Mouse (Mus musculus) embryonic facial prominence, embryonic 10.5 days (tissue): ENCODE results near the gene Akt3. TPM values are rescaled to one million over a fixed set of nuclear protein-coding genes. Genes with fewer than 3 reads are reported as not detected.

ENCODE experiments used
- DNase-seq: peaks from one replicate; pipeline ENCODE4 v3.0.0-alpha.2; 2017; ENCODE audit warnings: low spot score
- H3K27ac ChIP-seq: fragments of 300-500 bp; sonication (generic); replicated peaks from 2 replicates; pipeline ENCODE4 v1.5.1; 2016; ENCODE audit warnings: mild to moderate bottlenecking
- H3K27me3 ChIP-seq: fragments of 300-500 bp; sonication (generic); replicated peaks from 2 replicates; pipeline ENCODE4 v1.6.1; 2016; ENCODE audit warnings: low read depth, mild to moderate bottlenecking; ENCODE audit not compliant: poor library complexity, severe bottlenecking
- H3K36me3 ChIP-seq: fragments of 300-500 bp; sonication (generic); replicated peaks from 2 replicates; pipeline ENCODE4 v1.6.1; 2016; ENCODE audit warnings: mild to moderate bottlenecking, moderate library complexity
- H3K4me1 ChIP-seq: fragments of 300-500 bp; sonication (generic); 2 replicates; pipeline ENCODE4 v1.6.1; 2016
- H3K4me3 ChIP-seq: fragments of 300-500 bp; sonication (generic); 2 replicates; pipeline ENCODE4 v1.5.1; 2016; ENCODE audit warnings: mild to moderate bottlenecking, moderate library complexity
- H3K9me3 ChIP-seq: fragments of 300-500 bp; sonication (generic); 2 replicates; pipeline ENCODE4 v1.6.1; 2016; ENCODE audit warnings: mild to moderate bottlenecking
- WGBS: fragments of 180-500 bp; shearing (Covaris S2); methylation state at CpG from one replicate; pipeline ENCODE4 v1.1.7; 2016; 5-methylcytosine and 5-hydroxymethylcytosine counted together
- polyA plus RNA-seq: library from polyadenylated mRNA; unstranded; fragments of >200 nt; fragmentation: Nextera tagmentation; extraction: Ambion mirVana; gene quantifications from 2 replicates; pipeline ENCODE4 v1.2.1, GENCODE M21; 2016

The Akt3 gene
- polyA plus RNA-seq, 1 experiment from 2014 or later, result 9.7 TPM

- H3K27ac ChIP-seq, result peak overlapping the region; percentile 37; the same call in 1 of the 2 replicates
- 0 out of 2 replicates have a peak, but pooled peaks cover 3% of the 10 kb centered on the region for H3K36me3 ChIP-seq
- H3K4me1 ChIP-seq, result peaks cover 76% of the 10 kb centered on the region
- H3K27me3 ChIP-seq, result no peaks in the 10 kb centered on the region
- no peak for DNase-seq
- H3K9me3 ChIP-seq, result no peaks in the 10 kb centered on the region
- WGBS, result 75% methylated on average over 6 of the region's 6 CpGs
- no peak overlapping the region for H3K4me3 ChIP-seq
Measured at GRCm38 (mm10) chr1:177014921-177015439, 243.0 kb downstream of the Akt3 start.

- peak overlapping the region; percentile 37 for H3K27ac ChIP-seq
- DNase-seq, result no peak
- H3K4me3 ChIP-seq, result no peak overlapping the region
- WGBS, result 52% methylated on average over 2 of the region's 2 CpGs
- 0 out of 2 replicates have a peak, but pooled peaks cover 3% of the 10 kb centered on the region for H3K36me3 ChIP-seq
- no peaks in the 10 kb centered on the region for H3K27me3 ChIP-seq
- no peaks in the 10 kb centered on the region for H3K9me3 ChIP-seq
- peaks cover 83% of the 10 kb centered on the region for H3K4me1 ChIP-seq
Measured at GRCm38 (mm10) chr1:177014346-177014745, 243.7 kb downstream of the Akt3 start.

- Histone ChIP-seq H3K9me3 (no peaks in the 10 kb centered on the region), H3K27ac (peak overlapping the region; percentile 37; the same call in 1 of the 2 replicates), H3K4me3 (no peak overlapping the region), H3K36me3 (0 out of 2 replicates have a peak, but pooled peaks cover 3% of the 10 kb centered on the region), H3K27me3 (no peaks in the 10 kb centered on the region), H3K4me1 (peaks cover 85% of the 10 kb centered on the region)
- DNase-seq, result no peak
- WGBS, result 92% methylated on average over 3 of the region's 3 CpGs
Measured at GRCm38 (mm10) chr1:177013776-177014175, 244.2 kb downstream of the Akt3 start.

GRCm38 (mm10) chr1:177013313-177013712 lies 244.7 kb downstream of the Akt3 start:
- no peak overlapping the region for H3K27ac ChIP-seq
- H3K9me3 ChIP-seq, result no peaks in the 10 kb centered on the region
- no peak overlapping the region for H3K4me3 ChIP-seq
- no peaks in the 10 kb centered on the region for H3K27me3 ChIP-seq
- H3K36me3 ChIP-seq, result 0 out of 2 replicates have a peak, but pooled peaks cover 3% of the 10 kb centered on the region
- DNase-seq, result no peak
- 83% methylated on average over 1 of the region's 1 CpGs for WGBS
- H3K4me1 ChIP-seq, result peaks cover 85% of the 10 kb centered on the region

- no peak overlapping the region for H3K27ac ChIP-seq
- no peaks in the 10 kb centered on the region for H3K36me3 ChIP-seq
- H3K4me1 ChIP-seq, result peaks cover 80% of the 10 kb centered on the region
- H3K4me3 ChIP-seq, result no peak overlapping the region
- WGBS, result 70% methylated on average over 3 of the region's 3 CpGs
- no peaks in the 10 kb centered on the region for H3K27me3 ChIP-seq
- H3K9me3 ChIP-seq, result no peaks in the 10 kb centered on the region
- DNase-seq, result no peak
Measured at GRCm38 (mm10) chr1:177012774-177013173, 245.2 kb downstream of the Akt3 start.

GRCm38 (mm10) chr1:177011688-177012087 lies 246.3 kb downstream of the Akt3 start:
- peaks cover 79% of the 10 kb centered on the region for H3K4me1 ChIP-seq
- no peaks in the 10 kb centered on the region for H3K27me3 ChIP-seq
- no peaks in the 10 kb centered on the region for H3K36me3 ChIP-seq
- H3K9me3 ChIP-seq, result no peaks in the 10 kb centered on the region
- WGBS, result 87% methylated on average over 13 of the region's 13 CpGs
- peak overlapping the region; percentile 68; the same call in 1 of the 2 replicates for H3K27ac ChIP-seq
- no peak for DNase-seq
- H3K4me3 ChIP-seq, result no peak overlapping the region

- H3K27me3 ChIP-seq, result no peaks in the 10 kb centered on the region
Measured at GRCm38 (mm10) chr1:177010607-177011302, 247.2 kb downstream of the Akt3 start.

GRCm38 (mm10) chr1:177010041-177010440 lies 248.0 kb downstream of the Akt3 start:
- H3K27me3 ChIP-seq, result no peaks in the 10 kb centered on the region
- H3K27ac ChIP-seq, result peak overlapping the region; percentile 68; the same call in 1 of the 2 replicates
- H3K4me3 ChIP-seq, result no peak overlapping the region
- DNase-seq, result no peak
- H3K4me1 ChIP-seq, result peaks cover 66% of the 10 kb centered on the region
- WGBS, result 54% methylated on average over 3 of the region's 3 CpGs
- no peaks in the 10 kb centered on the region for H3K36me3 ChIP-seq
- H3K9me3 ChIP-seq, result no peaks in the 10 kb centered on the region

More at GRCm38 (mm10) chr1:177010607-177011302, 247.2 kb downstream of the Akt3 start:
- Histone ChIP-seq H3K27ac (peak overlapping the region; percentile 68), H3K4me3 (no peak overlapping the region), H3K9me3 (no peaks in the 10 kb centered on the region), H3K4me1 (peaks cover 70% of the 10 kb centered on the region), H3K36me3 (no peaks in the 10 kb centered on the region)
- peak; percentile 38 for DNase-seq
- WGBS, result 46% methylated on average over 6 of the region's 6 CpGs

GRCm38 (mm10) chr1:177008777-177009176 lies 249.2 kb downstream of the Akt3 start:
- no peaks in the 10 kb centered on the region for H3K9me3 ChIP-seq
- DNase-seq, result no peak
- no peak overlapping the region; the same call in 1 of the 2 replicates for H3K27ac ChIP-seq
- WGBS, result 30% methylated on average over 1 of the region's 1 CpGs
- H3K27me3 ChIP-seq, result no peaks in the 10 kb centered on the region
- H3K4me3 ChIP-seq, result no peak overlapping the region
- H3K4me1 ChIP-seq, result peaks cover 61% of the 10 kb centered on the region
- H3K36me3 ChIP-seq, result no peaks in the 10 kb centered on the region

GRCm38 (mm10) chr1:177007405-177007804 lies 250.6 kb downstream of the Akt3 start:
- WGBS, result 86% methylated on average over 3 of the region's 3 CpGs
- H3K36me3 ChIP-seq, result no peaks in the 10 kb centered on the region
- H3K27ac ChIP-seq, result peak overlapping the region; percentile 32; the same call in 1 of the 2 replicates
- no peaks in the 10 kb centered on the region for H3K27me3 ChIP-seq
- H3K4me3 ChIP-seq, result no peak overlapping the region
- no peaks in the 10 kb centered on the region for H3K9me3 ChIP-seq
- H3K4me1 ChIP-seq, result peaks cover 58% of the 10 kb centered on the region
- no peak for DNase-seq

- DNase-seq, result no peak
- no peak overlapping the region for H3K27ac ChIP-seq
- H3K9me3 ChIP-seq, result no peaks in the 10 kb centered on the region
- no peaks in the 10 kb centered on the region for H3K27me3 ChIP-seq
- no peak overlapping the region for H3K4me3 ChIP-seq
- 76% methylated on average over 4 of the region's 4 CpGs for WGBS
- H3K36me3 ChIP-seq, result no peaks in the 10 kb centered on the region
- peaks cover 43% of the 10 kb centered on the region for H3K4me1 ChIP-seq
Measured at GRCm38 (mm10) chr1:177004041-177004741, 253.8 kb downstream of the Akt3 start.

GRCm38 (mm10) chr1:177002951-177003350 lies 255.1 kb downstream of the Akt3 start:
- Histone ChIP-seq H3K4me3 (no peak overlapping the region), H3K36me3 (no peaks in the 10 kb centered on the region), H3K27me3 (peaks cover 4% of the 10 kb centered on the region; the same call in 1 of the 2 replicates), H3K27ac (no peak overlapping the region), H3K9me3 (no peaks in the 10 kb centered on the region), H3K4me1 (peaks cover 43% of the 10 kb centered on the region)
- WGBS, result 54% methylated on average over 6 of the region's 6 CpGs
- no peak for DNase-seq
